ENCODE assay signal across 8 mouse cellular contexts in the genomic region with DNA sequence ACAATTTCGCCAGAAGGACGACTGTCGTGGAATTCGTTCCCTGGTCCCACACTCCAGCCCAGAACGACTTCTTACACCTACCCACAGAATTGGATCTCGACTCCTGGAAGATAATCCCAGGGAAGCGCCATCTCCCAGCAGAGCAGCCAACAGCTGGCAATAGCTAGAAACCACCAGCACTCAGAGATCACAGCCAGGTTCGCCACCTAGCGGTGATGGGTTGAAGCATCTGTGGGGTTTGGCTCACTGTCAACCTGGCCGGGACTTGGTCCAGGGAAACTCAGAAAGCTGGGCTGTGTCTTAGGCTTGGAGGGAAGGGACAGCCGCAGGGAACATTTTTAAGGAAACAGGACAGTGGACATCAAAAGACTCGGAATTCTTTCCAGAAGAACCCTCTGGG. TPM values are rescaled to one million over a fixed set of nuclear protein-coding genes. Genes with fewer than 3 reads are reported as not detected.
DNase-seq lines count a peak whose midpoint lies in the region; ATAC-seq and TF ChIP-seq lines count a peak whose summit lies in the region.

No protein-coding gene starts in this region.

- TF ChIP-seq CTCF in spleen, adult 2 months (IDR thresholded peaks at IDR 0.05; ENCODE audit: extremely low read depth, insufficient read depth, insufficient read length, insufficient replicate concordance), result peak; percentile 87

- no peaks in the 10 kb centered on the region for H3K36me3 ChIP-seq in embryonic facial prominence, embryonic 13.5 days
- no peaks in the 10 kb centered on the region for H3K36me3 ChIP-seq in limb, embryonic 13.5 days
- H3K36me3 ChIP-seq in midbrain, embryonic 16.5 days (ENCODE audit: control insufficient read depth, insufficient read depth, low read length), result no peaks in the 10 kb centered on the region
- no peaks in the 10 kb centered on the region for H3K36me3 ChIP-seq in spleen, adult 2 months (ENCODE audit: control insufficient read depth, insufficient read depth, low read length)

- 0 out of 2 replicates have a peak, but pooled peaks cover 9% of the 10 kb centered on the region for H3K9me3 ChIP-seq in embryonic facial prominence, embryonic 13.5 days
- no peaks in the 10 kb centered on the region for H3K9me3 ChIP-seq in limb, embryonic 13.5 days
- no peaks in the 10 kb centered on the region for H3K9me3 ChIP-seq in midbrain, embryonic 16.5 days (replicated peaks; ENCODE audit: control insufficient read depth, low read length, poor library complexity, severe bottlenecking)

- peak; percentile 76 for DNase-seq in CD4-positive, CD25-positive, alpha-beta regulatory T cell, adult 2 months (ENCODE audit: low read depth, low spot score)
- peak; percentile 94 for DNase-seq in heart, adult 8-10 months (ENCODE audit: low spot score)
- peak; percentile 97 for DNase-seq in kidney, adult 9 months
- peak; percentile 12 to 66 for DNase-seq in spleen, adult 2 months (ENCODE audit: low read depth in 1 of 2, low spot score in 2 of 2)

- H3K9ac ChIP-seq in embryonic facial prominence, embryonic 13.5 days, result peak overlapping the region; percentile 16; the same call in 1 of the 2 replicates
- H3K9ac ChIP-seq in limb, embryonic 13.5 days, result no peak overlapping the region
- H3K9ac ChIP-seq in midbrain, embryonic 16.5 days (ENCODE audit: low read depth, low read length), result peak overlapping the region; percentile 47; the same call in 1 of the 2 replicates

- no peak overlapping the region for H3K27ac ChIP-seq in embryonic facial prominence, embryonic 13.5 days
- 0 out of 2 replicates have a peak overlapping the region, but pooled peaks have one; percentile 10 for H3K27ac ChIP-seq in limb, embryonic 13.5 days
- H3K27ac ChIP-seq in midbrain, embryonic 16.5 days (ENCODE audit: low read length), result no peak overlapping the region
- H3K27ac ChIP-seq in spleen, adult 2 months (ENCODE audit: insufficient read depth, low read length), result no peak overlapping the region

- H3K4me2 ChIP-seq in embryonic facial prominence, embryonic 13.5 days, result peak overlapping the region; percentile 53
- H3K4me2 ChIP-seq in limb, embryonic 13.5 days (replicated peaks), result peak overlapping the region; percentile 55
- peak overlapping the region; percentile 53 for H3K4me2 ChIP-seq in midbrain, embryonic 16.5 days (ENCODE audit: low read length)

- TF ChIP-seq POLR2A in spleen, adult 2 months (IDR thresholded peaks at IDR 0.05; ENCODE audit: low read depth, low read length), result no peak

- WGBS in embryonic facial prominence, embryonic 13.5 days, result 4% methylated on average over 12 of the region's 12 CpGs
- 5% methylated on average over 12 of the region's 12 CpGs for WGBS in limb, embryonic 13.5 days
- WGBS in midbrain, embryonic 16.5 days, result 3% methylated on average over 12 of the region's 12 CpGs
- 11% methylated on average over 12 of the region's 12 CpGs for WGBS in spleen, adult 2 months

- no peak for ATAC-seq in CD4-positive, CD25-positive, alpha-beta regulatory T cell, adult 4 months
- no peak for ATAC-seq in embryonic facial prominence, embryonic 13.5 days (ENCODE audit: insufficient number of reproducible peaks, insufficient read depth, low FRiP score, low TSS enrichment, low read depth)
- ATAC-seq in limb, embryonic 13.5 days (ENCODE audit: low FRiP score, low read depth), result peak; percentile 72; the same call in 1 of the 2 replicates
- peak; percentile 90 for ATAC-seq in midbrain, embryonic 16.5 days

- peak overlapping the region; percentile 23 for H3K4me3 ChIP-seq in embryonic facial prominence, embryonic 13.5 days
- peak overlapping the region; percentile 26; the same call in 1 of the 2 replicates for H3K4me3 ChIP-seq in limb, embryonic 13.5 days
- H3K4me3 ChIP-seq in midbrain, embryonic 16.5 days (ENCODE audit: low read depth, low read length), result peak overlapping the region; percentile 36
- H3K4me3 ChIP-seq in spleen, adult 2 months (ENCODE audit: extremely low read depth, insufficient read depth, insufficient read length), result no peak overlapping the region

- no peaks in the 10 kb centered on the region for H3K4me1 ChIP-seq in embryonic facial prominence, embryonic 13.5 days
- H3K4me1 ChIP-seq in limb, embryonic 13.5 days, result 0 out of 2 replicates have a peak, but pooled peaks cover 4% of the 10 kb centered on the region
- H3K4me1 ChIP-seq in midbrain, embryonic 16.5 days (ENCODE audit: control insufficient read depth, insufficient read depth, low read length), result peaks cover 2% of the 10 kb centered on the region; the same call in 1 of the 2 replicates
- no peaks in the 10 kb centered on the region for H3K4me1 ChIP-seq in spleen, adult 2 months (ENCODE audit: control insufficient read depth, insufficient read depth, insufficient read length)

- no peaks in the 10 kb centered on the region for H3K27me3 ChIP-seq in embryonic facial prominence, embryonic 13.5 days
- H3K27me3 ChIP-seq in limb, embryonic 13.5 days, result peaks cover 2% of the 10 kb centered on the region; the same call in 1 of the 2 replicates
- H3K27me3 ChIP-seq in midbrain, embryonic 16.5 days (ENCODE audit: control insufficient read depth, insufficient read depth, low read depth, low read length), result no peaks in the 10 kb centered on the region
- H3K27me3 ChIP-seq in spleen, adult 2 months (ENCODE audit: control insufficient read depth, insufficient read depth, low read length), result no peaks in the 10 kb centered on the region

RNA-seq across cellular contexts. Expression of a gene that starts 19.3 kb away (rescaled TPM):
- polyA plus RNA-seq in CD4-positive, CD25-positive, alpha-beta regulatory T cell, adult 4 months (2017; shearing (Covaris generic)), result not detected
- 9.5 and 12.1 TPM in 2 replicates for polyA plus RNA-seq in embryonic facial prominence, embryonic 13.5 days (2015; fragmentation: Nextera tagmentation; extraction: Ambion mirVana)
- under 1 TPM in 2 of 4 experiments, not detected in 2; 0.22 to 0.35 TPM for total RNA-seq in heart, adult 8-10 months (2022)
- 9.0 and 9.1 TPM in 2 replicates for polyA plus RNA-seq in limb, embryonic 13.5 days (2015; fragmentation: Nextera tagmentation; extraction: Ambion mirVana)
- 1.0 and 3.1 TPM in 2 replicates for polyA plus RNA-seq in midbrain, embryonic 16.5 days (2015; fragmentation: Nextera tagmentation; extraction: Ambion mirVana)
- 0.64 and 2.2 TPM in 2 replicates for polyA plus RNA-seq in spleen, adult 2 months (2012; rRNA removed)

RNA-seq across cellular contexts. Expression of a gene that starts 32.9 kb away (rescaled TPM):
- 100 to 1,000 TPM in 1 of 2 experiments, 10 to 100 TPM in 1; 76.9 to 116 TPM for polyA plus RNA-seq in CD4-positive, CD25-positive, alpha-beta regulatory T cell, adult 4 months (2017; shearing (Covaris generic))
- 507 and 586 TPM in 2 replicates for polyA plus RNA-seq in embryonic facial prominence, embryonic 13.5 days (2015; fragmentation: Nextera tagmentation; extraction: Ambion mirVana)
- 100 to 1,000 TPM; 155 to 196 (median 171) TPM for total RNA-seq in heart, adult 8-10 months (2022)
- polyA plus RNA-seq in limb, embryonic 13.5 days (2015; fragmentation: Nextera tagmentation; extraction: Ambion mirVana), result 597 and 611 TPM in 2 replicates
- 502 and 561 TPM in 2 replicates for polyA plus RNA-seq in midbrain, embryonic 16.5 days (2015; fragmentation: Nextera tagmentation; extraction: Ambion mirVana)
- 72.9 and 100 TPM in 2 replicates for polyA plus RNA-seq in spleen, adult 2 months (2012; rRNA removed)

Comparison
In these comparisons a context has a peak if more than half of its experiments do, and no peak if none do; other contexts are left out.
1. DNase-seq: peak in every context shown above with its lines; median percentile 97 in kidney, adult 9 months; 94 in heart, adult 8-10 months; 76 in CD4-positive, CD25-positive, alpha-beta regulatory T cell, adult 2 months; 39 in spleen, adult 2 months.
2. ATAC-seq: peak in limb, embryonic 13.5 days (single experiment) and midbrain, embryonic 16.5 days (single experiment); none in CD4-positive, CD25-positive, alpha-beta regulatory T cell, adult 4 months (single experiment) and embryonic facial prominence, embryonic 13.5 days (single experiment).
3. Peak in every context shown above with its lines, with median percentiles within 50 percentile points of each other: H3K4me2 ChIP-seq.